Mouse (Mus musculus): ENCODE data around the gene Hmox2. TPM values are rescaled to one million over a fixed set of nuclear protein-coding genes. Genes with fewer than 3 reads are reported as not detected.
A peak's percentile ranks its signal among the peaks of the same experiment; 100 is the strongest.

Gene Hmox2
- total RNA-seq, 2 experiments from 2014 or later, result 31.9 to 43.8 TPM

GRCm38 (mm10) chr16:4777171-4777904 lies 51.2 kb downstream of the Hmox2 start:
- no peak for ATAC-seq (replicated peaks; ENCODE audit: low FRiP score, low TSS enrichment, poor library complexity, severe bottlenecking)

GRCm38 (mm10) chr16:4777905-4778609 lies 51.9 kb downstream of the Hmox2 start:
- ATAC-seq (replicated peaks; ENCODE audit: low FRiP score, low TSS enrichment, poor library complexity, severe bottlenecking), result no peak

GRCm38 (mm10) chr16:4778940-4779339 lies 52.8 kb downstream of the Hmox2 start:
- no peak for ATAC-seq (replicated peaks; ENCODE audit: low FRiP score, low TSS enrichment, poor library complexity, severe bottlenecking)

GRCm38 (mm10) chr16:4781524-4782196 lies 55.5 kb downstream of the Hmox2 start:
- no peak for ATAC-seq (replicated peaks; ENCODE audit: low FRiP score, low TSS enrichment, poor library complexity, severe bottlenecking)

- no peak for ATAC-seq (replicated peaks; ENCODE audit: low FRiP score, low TSS enrichment, poor library complexity, severe bottlenecking)
These were observed 56.4 kb downstream of the Hmox2 start for GRCm38 (mm10) chr16:4782515-4782914.

- no peak for ATAC-seq (replicated peaks; ENCODE audit: low FRiP score, low TSS enrichment, poor library complexity, severe bottlenecking)
These were observed 59.5 kb downstream of the Hmox2 start for GRCm38 (mm10) chr16:4785706-4786105.

GRCm38 (mm10) chr16:4788176-4788575 lies 62.0 kb downstream of the Hmox2 start:
- ATAC-seq (replicated peaks; ENCODE audit: low FRiP score, low TSS enrichment, poor library complexity, severe bottlenecking), result no peak

- peak; percentile 35 for ATAC-seq (replicated peaks; ENCODE audit: low FRiP score, low TSS enrichment, poor library complexity, severe bottlenecking)
These were observed 63.2 kb downstream of the Hmox2 start for GRCm38 (mm10) chr16:4789311-4789768.

- ATAC-seq (replicated peaks; ENCODE audit: low FRiP score, low TSS enrichment, poor library complexity, severe bottlenecking), result peak; percentile 95
These were observed 63.8 kb downstream of the Hmox2 start, which contains the start of gene Cdip1 for GRCm38 (mm10) chr16:4789810-4790559. TSS of gene Cdip1 (minus strand) at chr16:4790292.

GRCm38 (mm10) chr16:4791332-4791731 lies 65.2 kb downstream of the Hmox2 start:
- ATAC-seq (replicated peaks; ENCODE audit: low FRiP score, low TSS enrichment, poor library complexity, severe bottlenecking), result no peak

- no peak for ATAC-seq (replicated peaks; ENCODE audit: low FRiP score, low TSS enrichment, poor library complexity, severe bottlenecking)
These were observed 70.5 kb downstream of the Hmox2 start for GRCm38 (mm10) chr16:4796631-4797030.

Other genes starting within 250 kb of the Hmox2 start
- 2.3 and 9.7 TPM in 2 replicates for gene Srl, start 184.5 kb upstream of the Hmox2 start, total RNA-seq (2014; fragmentation: Nextera tagmentation)
- gene Srl, start 184.5 kb upstream of the Hmox2 start, total RNA-seq (2017), result 6.9 and 9.5 TPM in 2 replicates
- gene Tfap4, start 166.5 kb upstream of the Hmox2 start, total RNA-seq (2014; fragmentation: Nextera tagmentation), result 31.4 and 38.4 TPM in 2 replicates
- gene Tfap4, start 166.5 kb upstream of the Hmox2 start, total RNA-seq (2017), result 47.3 and 69.9 TPM in 2 replicates
- gene Glis2, start 131.6 kb upstream of the Hmox2 start, total RNA-seq (2014; fragmentation: Nextera tagmentation), result 2.0 TPM in 1 of 2 replicates, not detected in the other
- gene Glis2, start 131.6 kb upstream of the Hmox2 start, total RNA-seq (2017), result 0.33 TPM in 1 of 2 replicates, not detected in the other
- gene Pam16, start 101.4 kb upstream of the Hmox2 start, total RNA-seq (2014; fragmentation: Nextera tagmentation), result 76.0 and 100 TPM in 2 replicates
- 18.2 and 24.0 TPM in 2 replicates for gene Pam16, start 101.4 kb upstream of the Hmox2 start, total RNA-seq (2017)
- not detected in 2 replicates for gene Vasn, start 86.4 kb upstream of the Hmox2 start, total RNA-seq (2014; fragmentation: Nextera tagmentation)
- gene Vasn, start 86.4 kb upstream of the Hmox2 start, total RNA-seq (2017), result 0.38 and 0.65 TPM in 2 replicates
- gene Dnaja3, start 86.4 kb upstream of the Hmox2 start, total RNA-seq (2014; fragmentation: Nextera tagmentation), result 56.5 and 81.2 TPM in 2 replicates
- gene Dnaja3, start 86.4 kb upstream of the Hmox2 start, total RNA-seq (2017), result 71.0 and 106 TPM in 2 replicates
- gene Coro7, start 46.6 kb upstream of the Hmox2 start, total RNA-seq (2014; fragmentation: Nextera tagmentation), result 48.2 and 78.5 TPM in 2 replicates
- 10.4 and 15.7 TPM in 2 replicates for gene Coro7, start 46.6 kb upstream of the Hmox2 start, total RNA-seq (2017)
- 72.1 and 80.1 TPM in 2 replicates for gene Nmral1, start 7.0 kb upstream of the Hmox2 start, total RNA-seq (2014; fragmentation: Nextera tagmentation)
- 81.5 and 95.5 TPM in 2 replicates for gene Nmral1, start 7.0 kb upstream of the Hmox2 start, total RNA-seq (2017)
- gene Cdip1, start 63.9 kb downstream of the Hmox2 start, total RNA-seq (2014; fragmentation: Nextera tagmentation), result 15.3 and 17.7 TPM in 2 replicates
- 14.0 and 15.5 TPM in 2 replicates for gene Cdip1, start 63.9 kb downstream of the Hmox2 start, total RNA-seq (2017)
- not detected in 2 replicates for gene 4930562C15Rik, start 109.1 kb downstream of the Hmox2 start, total RNA-seq (2014; fragmentation: Nextera tagmentation)
- gene 4930562C15Rik, start 109.1 kb downstream of the Hmox2 start, total RNA-seq (2017), result not detected in 2 replicates
- 20.3 and 33.3 TPM in 2 replicates for gene Ubald1, start 154.0 kb downstream of the Hmox2 start, total RNA-seq (2014; fragmentation: Nextera tagmentation)
- 15.2 and 16.5 TPM in 2 replicates for gene Ubald1, start 154.0 kb downstream of the Hmox2 start, total RNA-seq (2017)
- gene Mgrn1, start 159.9 kb downstream of the Hmox2 start, total RNA-seq (2014; fragmentation: Nextera tagmentation), result 16.0 and 21.8 TPM in 2 replicates
- gene Mgrn1, start 159.9 kb downstream of the Hmox2 start, total RNA-seq (2017), result 8.7 and 13.3 TPM in 2 replicates
- 46.3 and 49.3 TPM in 2 replicates for gene Nudt16l1, start 212.4 kb downstream of the Hmox2 start, total RNA-seq (2014; fragmentation: Nextera tagmentation)
- 13.4 and 15.0 TPM in 2 replicates for gene Nudt16l1, start 212.4 kb downstream of the Hmox2 start, total RNA-seq (2017)
- gene Anks3, start 237.8 kb downstream of the Hmox2 start, total RNA-seq (2014; fragmentation: Nextera tagmentation), result 25.3 and 25.4 TPM in 2 replicates
- gene Anks3, start 237.8 kb downstream of the Hmox2 start, total RNA-seq (2017), result 9.5 and 11.6 TPM in 2 replicates

All from megakaryocyte-erythroid progenitor cell, adult 5-6 weeks (primary cell).